Mouse (Mus musculus) neural tube, embryonic 14.5 days (tissue): ENCODE data around the gene Egfl7. TPM values are rescaled to one million over a fixed set of nuclear protein-coding genes. Genes with fewer than 3 reads are reported as not detected.

Experiments
- ATAC-seq: fragments of 200-750 bp; cut with Nextera tagmentation; 2 replicates; pipeline ENCODE4 v1.8.0; 2017; ENCODE audit warnings: low read depth, mild to moderate bottlenecking, moderate TSS enrichment, moderate library complexity
- H3K27ac ChIP-seq: fragments of 300-500 bp; sonication (generic); 2 replicates; pipeline ENCODE4 v1.5.1; 2014; ENCODE audit warnings: low read depth, mild to moderate bottlenecking, control low read depth, low read length, moderate library complexity, mixed read lengths
- H3K27me3 ChIP-seq: fragments of 300-500 bp; sonication (generic); 2 replicates; pipeline ENCODE4 v1.6.1; 2014; ENCODE audit warnings: low read length; ENCODE audit not compliant: control insufficient read depth, insufficient read depth
- H3K36me3 ChIP-seq: fragments of 300-500 bp; sonication (generic); 2 replicates; pipeline ENCODE4 v1.6.1; 2014; ENCODE audit warnings: low read length, mixed read lengths; ENCODE audit not compliant: control insufficient read depth, insufficient read depth
- H3K4me1 ChIP-seq: fragments of 300-500 bp; sonication (generic); 2 replicates; pipeline ENCODE4 v1.6.1; 2014; ENCODE audit warnings: low read length; ENCODE audit not compliant: control insufficient read depth, insufficient read depth
- H3K4me2 ChIP-seq: fragments of 300-500 bp; sonication (generic); 2 replicates; pipeline ENCODE4 v1.6.1; 2014; ENCODE audit warnings: mild to moderate bottlenecking, low read depth, low read length, control low read depth
- H3K4me3 ChIP-seq: fragments of 300-500 bp; sonication (generic); 2 replicates; pipeline ENCODE4 v1.5.1; 2014; ENCODE audit warnings: low read depth, low read length, control low read depth, mixed read lengths
- H3K9ac ChIP-seq: fragments of 300-500 bp; sonication (generic); replicated peaks from 2 replicates; pipeline ENCODE4 v1.6.1; 2014; ENCODE audit warnings: low read depth, mild to moderate bottlenecking, control low read depth, low read length, mixed read lengths
- H3K9me3 ChIP-seq: fragments of 300-500 bp; sonication (generic); 2 replicates; pipeline ENCODE4 v1.6.1; 2016; ENCODE audit warnings: low read length; ENCODE audit not compliant: control insufficient read depth
- WGBS: fragments of 180-500 bp; shearing (Covaris S2); extraction: QIAGEN DNeasy Blood & Tissue Kit; methylation state at CpG from one replicate; pipeline ENCODE4 v1.1.7; 2014; 5-methylcytosine and 5-hydroxymethylcytosine counted together
- polyA plus RNA-seq: library from polyadenylated mRNA; unstranded; fragments of >200 nt; fragmentation: Nextera tagmentation; extraction: Ambion mirVana; gene quantifications from 2 replicates; pipeline ENCODE4 v1.2.1, GENCODE M21; 2014

The Egfl7 gene
- polyA plus RNA-seq, 1 experiment from 2014 or later = 37.4 TPM

DNA sequence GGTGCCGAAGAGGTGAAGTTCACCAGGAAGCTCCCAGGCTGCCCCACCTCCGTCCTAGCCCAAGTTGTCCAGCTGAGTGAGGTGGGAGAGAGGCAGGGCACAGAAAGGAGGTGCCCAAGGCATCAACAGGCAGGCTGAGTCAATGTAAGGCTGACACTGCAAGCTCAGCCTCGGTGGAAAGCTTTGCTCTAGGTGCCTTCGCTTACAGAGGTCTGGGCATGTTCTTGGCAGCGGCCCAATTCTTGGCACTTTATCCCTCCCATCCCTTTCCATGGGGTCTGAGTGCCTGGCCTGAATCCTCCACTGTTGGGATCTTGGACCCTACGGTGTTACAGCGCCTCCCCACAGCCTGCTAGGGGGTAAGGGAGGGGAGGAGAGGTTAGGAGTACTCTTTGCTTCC is 2.9 kb downstream of the Egfl7 start:
- no peak for ATAC-seq
- no peak overlapping the region for H3K4me2 ChIP-seq
- 76% methylated on average over 7 of the region's 7 CpGs for WGBS
- H3K4me3 ChIP-seq = no peak overlapping the region
- H3K36me3 ChIP-seq = no peaks in the 10 kb centered on the region
- H3K4me1 ChIP-seq = peaks cover 4% of the 10 kb centered on the region; the same call in 1 of the 2 replicates
- H3K9me3 ChIP-seq = no peaks in the 10 kb centered on the region
- no peaks in the 10 kb centered on the region for H3K27me3 ChIP-seq
- H3K27ac ChIP-seq = no peak overlapping the region
- no peak overlapping the region for H3K9ac ChIP-seq

DNA sequence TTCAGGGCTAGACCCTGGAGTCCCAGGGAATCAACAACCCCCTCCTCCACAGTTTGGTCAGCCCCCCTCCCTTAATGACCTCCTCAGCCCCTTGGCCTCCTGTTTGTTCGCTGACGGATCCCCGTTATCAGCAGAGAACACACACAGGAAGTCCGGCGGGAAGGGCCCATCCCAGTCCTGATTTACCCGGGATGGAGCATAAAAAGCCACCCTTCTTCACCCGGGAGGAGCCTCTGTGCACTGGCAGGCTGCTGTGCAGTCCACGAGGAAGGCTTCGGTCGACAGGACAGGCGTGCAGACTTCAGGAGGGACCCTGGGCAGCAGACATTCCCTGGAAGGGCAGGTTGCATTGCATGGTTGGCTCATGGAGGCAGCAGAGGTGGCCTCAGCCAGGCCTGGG is 3.8 kb downstream of the Egfl7 start:
- H3K9ac ChIP-seq = no peak overlapping the region
- ATAC-seq = no peak
- H3K27me3 ChIP-seq = no peaks in the 10 kb centered on the region
- H3K4me3 ChIP-seq = no peak overlapping the region; the same call in 1 of the 2 replicates
- no peak overlapping the region for H3K4me2 ChIP-seq
- H3K4me1 ChIP-seq = peaks cover 4% of the 10 kb centered on the region; the same call in 1 of the 2 replicates
- H3K27ac ChIP-seq = no peak overlapping the region; the same call in 1 of the 2 replicates
- no peaks in the 10 kb centered on the region for H3K36me3 ChIP-seq
- H3K9me3 ChIP-seq = no peaks in the 10 kb centered on the region
- 75% methylated on average over 11 of the region's 11 CpGs for WGBS

DNA sequence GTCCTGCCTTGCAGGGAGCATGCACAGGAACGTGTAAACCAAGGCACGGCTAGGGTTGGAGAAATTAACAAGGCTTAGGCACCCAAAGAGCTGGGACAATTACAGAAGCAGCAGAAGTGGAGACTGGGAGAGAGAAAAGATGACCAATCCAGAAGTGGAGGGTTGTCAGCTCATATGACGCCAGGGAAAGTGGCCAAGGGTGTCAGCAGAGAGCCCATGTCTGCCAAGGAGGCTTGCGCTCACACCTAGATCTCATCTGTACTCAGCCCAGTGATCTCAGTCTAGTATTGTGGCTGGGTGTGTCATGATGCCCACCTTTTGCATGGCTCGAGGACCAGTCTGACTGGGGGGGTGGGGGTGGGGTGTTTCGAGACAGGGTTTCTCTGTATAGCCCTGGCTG is 5.9 kb downstream of the Egfl7 start:
- 57% methylated on average over 6 of the region's 6 CpGs for WGBS
- H3K9me3 ChIP-seq = no peaks in the 10 kb centered on the region
- peak overlapping the region; percentile 17; the same call in 1 of the 2 replicates for H3K4me3 ChIP-seq
- peak overlapping the region; percentile 29; the same call in 1 of the 2 replicates for H3K27ac ChIP-seq
- ATAC-seq = no peak
- H3K9ac ChIP-seq = 0 out of 2 replicates have a peak overlapping the region, but pooled peaks have one; percentile 25
- H3K36me3 ChIP-seq = no peaks in the 10 kb centered on the region
- H3K4me2 ChIP-seq = no peak overlapping the region
- H3K4me1 ChIP-seq = peaks cover 4% of the 10 kb centered on the region; the same call in 1 of the 2 replicates
- no peaks in the 10 kb centered on the region for H3K27me3 ChIP-seq

DNA sequence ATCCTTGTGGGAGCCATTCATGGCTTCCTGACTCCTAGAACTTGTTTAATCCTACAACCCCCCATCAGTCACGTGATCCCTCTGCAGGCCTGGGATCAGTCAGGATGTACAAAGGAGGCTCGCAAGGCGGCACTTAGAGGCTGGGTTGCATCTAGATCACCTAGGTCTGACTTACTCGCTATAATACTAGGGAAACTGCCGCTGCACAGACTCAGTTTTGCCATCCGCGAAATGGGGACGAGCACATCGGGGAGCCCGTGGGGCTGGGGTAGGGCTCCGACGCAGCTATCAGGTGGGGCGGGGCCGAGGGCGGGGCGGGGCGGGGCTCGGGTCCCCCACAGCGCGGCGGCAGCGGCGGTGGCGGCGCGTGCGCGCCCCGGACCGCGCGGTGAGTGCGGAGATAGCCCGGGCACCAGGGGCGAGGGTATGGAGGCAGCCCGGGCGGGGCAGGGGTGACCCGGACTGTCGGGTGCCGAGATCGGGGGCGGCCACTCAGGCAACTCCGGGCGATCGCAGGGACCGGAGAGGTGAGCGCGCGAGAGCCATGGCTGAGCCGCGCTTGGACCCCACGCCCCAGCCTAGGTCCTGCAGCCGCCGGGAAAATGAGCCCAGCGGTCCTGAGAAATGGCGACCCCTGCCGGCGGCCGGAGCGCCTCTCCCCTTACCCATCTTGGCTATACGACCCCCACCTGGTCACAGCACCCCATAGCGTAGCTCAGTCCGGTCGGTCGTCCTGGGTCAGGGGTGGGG is 6.7 kb downstream of the Egfl7 start, which contains the start of gene Gm20532:
TSS of gene Gm20532 (plus strand) at position 346 of the 750 bp plus-strand sequence.
- peak within 1 kb of the TSS; percentile 69 for H3K9ac ChIP-seq
- peak within 1 kb of the TSS; percentile 51 for H3K4me3 ChIP-seq
- peaks cover 4% of the 10 kb centered on the region; the same call in 1 of the 2 replicates for H3K4me1 ChIP-seq
- H3K36me3 ChIP-seq = no peaks in the 10 kb centered on the region
- H3K9me3 ChIP-seq = no peaks in the 10 kb centered on the region
- H3K27ac ChIP-seq = peak within 1 kb of the TSS; percentile 39
- H3K4me2 ChIP-seq = peak within 1 kb of the TSS; percentile 58
- peak; percentile 82 for ATAC-seq
- WGBS = 1% methylated on average over 51 of the region's 65 CpGs
- H3K27me3 ChIP-seq = no peaks in the 10 kb centered on the region

DNA sequence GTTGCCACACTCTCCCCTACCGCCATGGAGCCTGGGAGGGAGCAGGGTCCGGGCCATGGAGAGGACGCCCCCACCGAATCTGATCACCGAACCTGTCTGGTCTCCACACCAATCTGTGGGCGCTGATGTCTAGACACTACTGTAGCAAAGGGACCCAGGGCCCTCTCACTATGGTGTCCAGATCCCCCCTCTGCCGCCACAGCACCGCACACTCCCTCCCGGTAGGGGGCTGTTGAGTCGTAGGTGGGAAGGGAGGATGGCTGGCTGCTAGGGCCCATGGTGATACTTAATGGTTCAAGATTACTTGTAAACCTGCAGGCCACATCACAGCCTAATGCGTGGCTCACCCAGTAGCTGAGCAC is 7.2 kb downstream of the Egfl7 start:
- peaks cover 4% of the 10 kb centered on the region; the same call in 1 of the 2 replicates for H3K4me1 ChIP-seq
- H3K4me2 ChIP-seq = peak overlapping the region; percentile 58
- no peak; the same call in 1 of the 2 replicates for ATAC-seq
- no peaks in the 10 kb centered on the region for H3K36me3 ChIP-seq
- H3K9ac ChIP-seq = peak overlapping the region; percentile 69
- peak overlapping the region; percentile 51 for H3K4me3 ChIP-seq
- no peaks in the 10 kb centered on the region for H3K9me3 ChIP-seq
- no peaks in the 10 kb centered on the region for H3K27me3 ChIP-seq
- peak overlapping the region; percentile 39 for H3K27ac ChIP-seq
- WGBS = 6% methylated on average over 11 of the region's 11 CpGs

DNA sequence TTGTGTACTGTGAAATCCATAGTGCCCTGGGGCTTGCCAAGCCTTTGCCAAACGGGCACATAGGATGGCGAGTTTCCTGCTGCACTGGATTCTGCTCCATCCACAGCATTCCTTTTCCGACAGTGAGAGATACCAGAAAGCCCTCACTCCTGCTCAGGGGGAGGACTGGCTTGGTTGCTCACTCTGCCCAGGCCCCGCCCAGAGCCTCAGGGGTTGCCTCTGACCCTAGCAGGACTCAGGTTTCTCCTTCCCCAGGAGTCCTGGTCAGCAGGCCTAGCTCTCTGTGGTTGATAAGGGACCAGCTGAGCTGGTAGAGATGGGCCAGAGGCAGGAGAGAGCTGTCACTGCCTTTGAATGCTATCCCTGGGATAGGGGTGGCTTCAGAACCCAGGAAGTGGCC is 8.8 kb downstream of the Egfl7 start:
- H3K9ac ChIP-seq = peak overlapping the region; percentile 69; the same call in 1 of the 2 replicates
- WGBS = 57% methylated on average over 4 of the region's 4 CpGs
- H3K4me3 ChIP-seq = 0 out of 2 replicates have a peak overlapping the region, but pooled peaks have one; percentile 4
- peaks cover 4% of the 10 kb centered on the region; the same call in 1 of the 2 replicates for H3K4me1 ChIP-seq
- H3K4me2 ChIP-seq = peak overlapping the region; percentile 11; the same call in 1 of the 2 replicates
- no peak overlapping the region for H3K27ac ChIP-seq
- ATAC-seq = no peak
- no peaks in the 10 kb centered on the region for H3K9me3 ChIP-seq
- no peaks in the 10 kb centered on the region for H3K27me3 ChIP-seq
- no peaks in the 10 kb centered on the region for H3K36me3 ChIP-seq

DNA sequence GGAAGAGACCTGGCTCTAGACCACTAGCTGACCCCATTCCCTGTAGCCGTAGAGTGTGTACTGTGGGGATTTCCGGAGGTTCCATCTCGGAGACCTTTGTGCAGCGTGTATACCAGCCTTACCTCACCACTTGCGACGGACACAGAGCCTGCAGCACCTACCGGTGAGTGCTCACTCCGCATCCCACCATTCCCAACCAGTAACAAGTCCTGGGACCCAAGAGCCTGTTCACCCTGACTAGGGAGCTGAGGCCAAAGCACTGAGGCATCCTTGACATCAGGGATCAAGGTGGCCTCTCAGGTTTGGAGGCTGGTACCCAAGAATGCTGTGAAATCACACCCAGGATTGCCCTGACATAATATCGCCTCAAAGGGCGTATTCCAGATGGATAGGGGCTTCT is 9.5 kb downstream of the Egfl7 start:
- Histone ChIP-seq H3K36me3 (no peaks in the 10 kb centered on the region), H3K27me3 (no peaks in the 10 kb centered on the region), H3K27ac (no peak overlapping the region), H3K4me3 (no peak overlapping the region; the same call in 1 of the 2 replicates), H3K4me2 (peak overlapping the region; percentile 8; the same call in 1 of the 2 replicates), H3K4me1 (peaks cover 4% of the 10 kb centered on the region; the same call in 1 of the 2 replicates), H3K9ac (no peak overlapping the region), H3K9me3 (no peaks in the 10 kb centered on the region)
- ATAC-seq = no peak
- WGBS = 90% methylated on average over 10 of the region's 10 CpGs

DNA sequence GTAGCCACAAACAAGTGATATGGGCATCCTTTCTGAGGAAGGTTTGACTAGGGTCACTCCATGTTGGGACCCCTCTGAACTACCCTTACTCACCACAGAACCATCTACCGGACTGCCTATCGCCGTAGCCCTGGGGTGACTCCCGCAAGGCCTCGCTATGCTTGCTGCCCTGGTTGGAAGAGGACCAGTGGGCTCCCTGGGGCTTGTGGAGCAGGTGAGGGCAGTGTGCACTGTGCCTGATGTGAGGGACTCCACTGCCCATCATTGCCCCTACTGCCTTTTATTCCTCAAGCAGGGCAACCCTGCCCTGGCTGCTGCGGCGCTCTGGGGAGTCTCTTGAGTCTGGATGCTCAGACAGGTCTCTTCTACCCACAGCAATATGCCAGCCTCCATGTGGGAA is 10.5 kb downstream of the Egfl7 start:
- Histone ChIP-seq H3K9ac (no peak overlapping the region), H3K27ac (no peak overlapping the region), H3K4me2 (no peak overlapping the region), H3K4me1 (peaks cover 4% of the 10 kb centered on the region; the same call in 1 of the 2 replicates), H3K27me3 (no peaks in the 10 kb centered on the region), H3K9me3 (no peaks in the 10 kb centered on the region), H3K36me3 (no peaks in the 10 kb centered on the region), H3K4me3 (no peak overlapping the region)
- no peak for ATAC-seq
- WGBS = 97% methylated on average over 7 of the region's 7 CpGs

DNA sequence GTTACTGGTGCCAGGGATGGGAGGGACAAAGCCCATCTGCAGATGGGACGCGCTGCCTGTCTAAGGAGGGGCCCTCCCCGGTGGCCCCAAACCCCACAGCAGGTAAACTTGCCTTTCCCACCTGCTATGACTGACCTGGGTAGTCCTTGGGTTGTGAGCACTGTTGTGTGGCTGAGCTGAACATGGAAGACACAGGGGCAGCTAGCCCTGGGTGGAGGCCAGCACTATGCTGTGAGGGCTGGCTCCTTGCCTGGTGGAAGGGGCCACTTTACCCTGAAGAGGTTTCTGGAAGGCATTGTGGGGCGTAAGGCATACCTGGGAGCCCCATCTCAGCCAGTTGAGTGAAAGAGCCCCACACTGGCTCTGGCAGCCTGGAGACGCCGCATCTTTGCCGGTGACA is 11.1 kb downstream of the Egfl7 start:
- Histone ChIP-seq H3K9ac (no peak overlapping the region), H3K9me3 (no peaks in the 10 kb centered on the region), H3K27ac (no peak overlapping the region), H3K36me3 (no peaks in the 10 kb centered on the region), H3K4me3 (no peak overlapping the region), H3K27me3 (no peaks in the 10 kb centered on the region), H3K4me1 (peaks cover 4% of the 10 kb centered on the region; the same call in 1 of the 2 replicates), H3K4me2 (no peak overlapping the region)
- 90% methylated on average over 7 of the region's 7 CpGs for WGBS
- ATAC-seq = no peak
